Mouse (Mus musculus) spleen, postnatal 14 days (tissue): ENCODE measurements around the gene Fam234a.
"Not testable (repeated sequence)": the region's sequence is repeated elsewhere in the genome, so short reads cannot be mapped to it uniquely, and the experiment has no call there.

ENCODE experiments used
- DNase-seq, 2 experiments: peaks; one replicate each; pipeline ENCODE4 v3.0.0; 2021 to 2022; ENCODE audit warnings: low spot score in 2 of 2

Fam234a gene

DNA sequence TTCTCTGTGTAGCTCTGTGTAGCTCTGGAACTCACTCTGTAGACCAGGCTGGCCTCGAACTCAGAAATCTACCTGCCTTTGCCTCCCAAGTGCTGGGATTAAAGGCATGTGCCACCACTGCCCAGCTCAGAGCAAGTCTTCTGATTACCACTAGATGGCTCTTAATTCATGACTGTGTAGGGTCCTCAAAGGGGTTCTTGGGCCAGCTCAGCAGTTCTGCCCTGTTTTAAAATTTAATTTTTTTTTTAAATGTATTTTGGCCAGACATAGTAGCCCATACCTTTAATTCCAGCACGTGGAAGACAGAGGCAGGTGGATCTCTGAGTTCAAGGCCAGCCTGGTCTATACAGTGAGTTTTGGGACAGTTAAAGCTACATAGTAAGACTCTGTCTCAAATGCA is 68.8 kb downstream of the Fam234a start:
- not testable (repeated sequence) for DNase-seq

DNA sequence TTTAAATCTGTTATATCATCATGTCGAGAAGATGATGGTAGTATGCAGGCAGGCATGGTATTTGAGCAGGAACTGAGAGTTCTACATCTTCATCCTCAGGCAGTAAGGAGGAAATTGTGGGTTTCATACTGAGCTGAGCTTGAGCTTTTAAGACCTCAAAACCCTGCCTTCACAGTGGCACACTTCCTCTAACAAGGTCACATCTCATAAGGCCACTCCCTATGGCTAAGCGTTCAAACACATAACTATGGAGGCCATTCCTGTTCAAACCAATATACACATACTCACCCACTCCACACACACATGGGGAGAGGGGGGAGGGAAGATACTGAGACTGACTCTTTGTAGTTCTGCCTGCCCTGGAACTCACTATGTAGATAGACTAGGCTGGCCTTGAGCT is 76.0 kb downstream of the Fam234a start:
- peak in 1 of 2 experiments; percentile 13 for DNase-seq

DNA sequence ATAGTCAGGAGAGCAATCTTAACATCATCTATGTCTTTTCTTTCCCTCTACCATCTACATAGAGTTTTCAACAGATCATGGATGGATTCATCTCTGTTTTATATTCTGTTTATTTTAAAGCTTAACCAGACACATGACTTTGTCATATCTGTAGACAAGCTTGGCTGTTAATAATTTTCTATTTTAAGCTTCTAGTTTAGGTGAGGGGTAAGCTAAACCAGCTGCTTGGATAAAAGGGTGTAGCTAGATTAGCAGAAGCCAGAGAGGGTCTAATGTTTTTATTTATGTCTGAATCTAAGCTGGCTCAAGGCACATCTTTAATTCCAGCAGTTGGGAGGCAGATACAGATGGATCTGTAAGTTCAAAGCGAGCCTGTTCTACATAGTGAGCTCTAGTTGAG is 81.3 kb downstream of the Fam234a start:
- no peak for DNase-seq
